Mouse (Mus musculus): ENCODE data around the gene Wbp2.
"Not testable (repeated sequence)": the region's sequence is repeated elsewhere in the genome, so short reads cannot be mapped to it uniquely, and the experiment has no call there.

The Wbp2 gene

DNA sequence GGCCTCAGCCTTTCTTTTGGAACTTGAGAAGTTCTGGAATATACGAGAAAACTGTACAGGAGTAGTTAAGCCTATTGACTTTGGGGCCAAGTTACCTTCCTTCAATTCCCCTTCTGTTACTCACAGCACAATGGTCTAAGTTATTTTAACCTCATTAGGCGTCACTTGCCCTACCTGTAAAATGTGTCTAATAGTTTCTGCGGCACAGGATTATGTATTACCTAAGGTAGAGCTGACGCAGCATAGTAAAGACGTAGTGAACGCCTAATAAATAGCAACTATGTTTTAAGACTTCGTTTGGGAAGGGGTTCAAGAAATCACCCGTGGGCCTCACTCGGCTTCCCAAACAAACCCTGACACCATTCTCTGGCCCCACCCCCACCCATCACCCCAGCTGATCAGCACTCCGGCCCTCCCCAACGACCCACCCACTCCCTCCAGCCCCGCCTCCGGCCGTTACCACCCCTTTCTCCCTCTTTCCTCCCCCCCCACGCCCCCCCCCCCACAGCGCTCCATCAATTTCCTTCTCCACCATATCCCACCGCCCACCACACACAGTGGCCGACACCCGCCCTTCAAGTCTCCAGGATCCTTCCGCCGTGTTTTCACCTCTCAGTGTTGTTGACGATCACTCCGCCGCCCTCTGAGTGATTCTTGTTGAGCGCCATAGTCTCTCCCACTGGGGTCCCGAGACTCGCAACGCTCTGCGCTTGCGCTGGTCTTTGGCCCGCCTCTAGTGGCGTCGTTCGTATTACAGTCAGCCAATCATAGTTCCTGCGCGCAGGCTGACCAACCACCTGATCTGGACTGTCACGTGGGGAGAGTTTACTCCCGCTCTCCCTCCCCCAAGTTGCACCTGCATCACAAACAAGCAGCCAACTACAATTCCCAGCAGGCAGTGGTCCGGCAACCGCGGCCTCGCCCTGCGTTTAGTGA, at the start of gene Wbp2:
TSS of gene Wbp2 (minus strand) at position 738 of the 936 bp plus-strand sequence.
- peak; percentile 100 for DNase-seq (ENCODE audit: low read depth)

DNA sequence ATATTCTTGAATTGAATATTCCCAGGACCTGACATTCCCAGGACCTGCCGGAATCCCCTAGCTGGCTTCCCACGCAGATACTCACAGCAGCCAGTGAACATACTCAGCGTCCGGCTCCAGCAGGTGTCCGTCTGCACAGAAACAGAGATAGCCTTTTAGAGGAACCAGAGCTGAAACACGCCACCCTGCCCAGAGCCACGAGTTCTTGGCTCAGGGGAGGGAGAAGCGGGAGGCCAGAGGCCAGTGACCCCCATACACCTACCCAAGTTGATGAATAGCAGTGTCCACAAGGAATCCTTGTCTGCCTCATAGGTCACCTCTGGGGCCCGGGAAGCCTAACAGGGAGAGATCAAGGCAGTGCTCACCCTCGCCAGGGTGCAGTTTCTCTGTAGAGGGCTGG, 47.4 kb upstream of the Wbp2 start:
- no peak for DNase-seq (ENCODE audit: low read depth)

- DNase-seq (ENCODE audit: low read depth): no peak
Measured at GRCm38 (mm10) chr11:116133497-116133896, 46.7 kb upstream of the Wbp2 start.

DNA sequence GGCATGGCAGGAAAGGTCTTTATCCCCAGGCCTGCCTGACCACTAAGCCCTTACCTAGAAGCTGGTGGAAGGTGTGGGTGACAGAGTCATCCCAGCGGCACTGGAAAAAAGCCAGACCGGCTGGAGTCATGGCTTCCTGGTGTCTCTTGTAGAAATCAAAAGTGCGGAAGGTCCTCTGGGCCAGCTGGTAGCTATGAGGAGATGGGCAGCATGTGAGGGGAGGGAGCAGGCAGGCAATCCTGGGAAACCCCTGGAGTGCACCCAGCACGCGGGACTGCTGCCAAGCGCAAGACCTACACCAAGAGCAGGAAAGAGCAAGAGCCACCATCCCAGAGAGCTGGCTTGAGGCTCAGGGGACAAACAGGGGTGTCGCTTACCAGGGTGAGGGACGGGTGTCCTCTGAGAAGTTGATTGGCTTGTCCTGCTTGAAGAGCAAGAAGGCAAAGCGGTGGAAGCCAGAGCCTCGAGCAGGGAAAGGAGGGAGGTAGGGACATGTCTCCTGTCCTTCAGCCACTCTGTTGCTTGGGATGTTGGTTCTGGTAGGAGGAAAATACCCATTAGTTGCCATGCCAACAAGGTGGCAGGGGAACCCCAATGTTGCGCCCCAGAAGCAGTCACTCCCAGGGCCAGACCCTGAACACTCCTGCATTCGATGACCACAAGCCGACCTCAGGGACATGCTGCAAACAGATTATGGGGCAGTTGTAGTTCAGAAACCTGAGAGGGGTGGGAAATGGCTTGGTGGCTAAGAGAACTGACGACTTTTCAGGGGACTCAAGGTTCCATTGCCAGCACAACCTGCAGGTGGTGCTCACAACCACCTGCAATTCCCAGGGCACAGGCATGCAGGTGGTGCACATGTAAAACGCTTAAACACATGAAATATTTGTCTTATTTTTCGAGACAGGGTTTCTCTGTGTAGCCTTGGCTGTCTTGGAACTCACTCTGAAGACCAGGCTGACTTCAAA, 45.9 kb upstream of the Wbp2 start:
- peak; percentile 57 for DNase-seq (ENCODE audit: low read depth)

DNA sequence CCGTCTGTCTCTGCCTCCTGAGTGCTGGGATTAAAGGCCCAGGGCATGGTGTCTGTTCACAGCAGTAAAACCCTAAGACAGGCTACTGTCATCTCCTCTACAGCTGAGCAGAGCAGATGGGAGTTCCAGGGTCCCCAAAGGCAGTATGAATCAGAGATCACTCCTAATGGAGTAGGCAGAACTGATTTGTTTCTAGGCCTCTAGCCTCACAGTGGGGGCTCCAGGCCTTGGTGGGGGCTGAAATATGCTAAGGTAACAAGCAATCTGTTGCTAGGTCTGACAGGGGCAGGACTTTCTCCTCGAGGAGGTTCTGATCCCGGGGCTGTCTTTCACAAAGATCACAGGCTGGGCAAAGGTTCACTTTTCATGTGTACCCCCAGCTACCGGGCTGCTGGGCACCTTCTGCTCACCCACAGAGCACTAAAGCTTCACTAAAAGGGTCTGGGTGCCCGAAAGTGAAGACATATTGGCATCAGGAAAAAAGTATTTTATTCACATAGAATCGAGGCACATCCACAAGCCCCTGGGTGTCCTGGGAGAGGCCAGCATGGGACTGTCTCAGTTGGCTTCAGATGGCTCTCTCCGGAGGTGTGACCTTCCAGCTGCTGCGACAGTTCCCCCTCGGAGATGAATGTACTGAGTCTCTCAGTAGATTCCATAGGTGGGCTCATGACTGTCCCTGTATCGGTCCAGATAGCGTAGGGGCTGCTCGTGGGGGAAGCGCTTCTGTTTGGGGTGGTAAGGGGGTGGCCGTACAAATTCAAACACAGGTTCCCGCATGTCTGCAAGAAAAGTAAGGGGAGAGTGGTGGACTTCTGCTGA, 44.8 kb upstream of the Wbp2 start:
- no peak for DNase-seq (ENCODE audit: low read depth)

DNA sequence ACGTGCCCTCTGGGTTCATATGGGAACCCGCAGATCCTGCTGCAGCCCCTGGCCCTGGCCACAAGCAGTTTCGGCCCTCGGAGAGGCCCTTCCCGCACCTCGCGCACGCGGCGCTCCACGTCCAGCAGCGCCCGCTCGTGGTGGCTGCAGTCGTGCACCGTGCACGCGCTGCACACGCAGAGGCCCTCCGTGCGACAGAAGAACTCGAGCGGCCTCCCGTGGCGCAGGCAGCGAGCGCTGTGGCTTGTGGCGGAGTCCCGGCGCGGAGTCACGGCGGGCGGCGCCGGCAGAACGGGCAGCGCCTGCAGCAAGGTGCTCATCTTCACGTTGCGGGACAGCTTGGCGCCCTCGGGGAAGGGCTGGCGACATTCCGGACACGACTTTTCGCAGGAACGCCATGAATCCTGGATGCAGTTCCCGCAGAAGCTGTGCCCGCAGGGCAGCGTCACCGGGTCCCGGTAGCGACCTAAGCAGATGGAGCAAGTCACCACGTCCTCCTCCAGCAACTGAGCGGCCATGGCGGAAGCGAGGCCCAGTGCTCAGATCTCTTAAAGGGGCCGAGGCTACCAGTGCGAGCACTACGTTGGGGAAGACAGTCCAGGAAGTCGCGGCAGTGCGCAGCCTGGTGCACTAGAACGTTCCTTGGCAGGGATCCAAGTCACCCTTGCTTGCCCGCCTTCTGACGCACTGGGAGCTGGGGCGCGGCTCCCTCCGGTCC, 43.9 kb upstream of the Wbp2 start, which contains the start of gene Trim65:
TSS of gene Trim65 (minus strand) at position 641 of the 718 bp plus-strand sequence.
- DNase-seq (ENCODE audit: low read depth): peak; percentile 93

GRCm38 (mm10) chr11:116129993-116130487, 43.2 kb upstream of the Wbp2 start:
- DNase-seq (ENCODE audit: low read depth): peak; percentile 66

GRCm38 (mm10) chr11:116129091-116129790, 42.4 kb upstream of the Wbp2 start:
- no peak for DNase-seq (ENCODE audit: low read depth)

DNA sequence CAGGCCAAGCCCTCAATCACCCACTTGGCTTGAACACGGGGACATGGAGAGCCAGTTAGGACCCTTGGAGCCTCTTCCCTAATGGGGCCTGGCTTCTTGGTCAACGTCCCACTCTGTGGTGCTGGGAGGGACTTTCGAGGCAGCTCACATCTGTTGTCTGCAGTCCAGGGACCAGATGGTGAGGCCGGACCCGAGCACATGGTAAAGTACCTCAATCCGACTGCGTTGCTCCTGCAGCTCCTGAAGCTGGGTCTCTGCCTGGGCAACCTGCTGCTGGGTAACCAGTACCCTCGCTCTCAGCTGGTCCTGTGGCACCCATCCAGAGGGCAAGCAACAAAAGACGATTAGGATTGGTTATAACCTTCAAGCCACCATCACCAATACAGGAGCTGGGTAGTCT, 41.2 kb upstream of the Wbp2 start:
- DNase-seq (ENCODE audit: low read depth): no peak

- DNase-seq (ENCODE audit: low read depth): no peak
Measured at GRCm38 (mm10) chr11:116127156-116127980, 40.6 kb upstream of the Wbp2 start, which contains the start of gene Trim47. Gene Trim47 (minus strand): TSS chr11:116127210.

DNA sequence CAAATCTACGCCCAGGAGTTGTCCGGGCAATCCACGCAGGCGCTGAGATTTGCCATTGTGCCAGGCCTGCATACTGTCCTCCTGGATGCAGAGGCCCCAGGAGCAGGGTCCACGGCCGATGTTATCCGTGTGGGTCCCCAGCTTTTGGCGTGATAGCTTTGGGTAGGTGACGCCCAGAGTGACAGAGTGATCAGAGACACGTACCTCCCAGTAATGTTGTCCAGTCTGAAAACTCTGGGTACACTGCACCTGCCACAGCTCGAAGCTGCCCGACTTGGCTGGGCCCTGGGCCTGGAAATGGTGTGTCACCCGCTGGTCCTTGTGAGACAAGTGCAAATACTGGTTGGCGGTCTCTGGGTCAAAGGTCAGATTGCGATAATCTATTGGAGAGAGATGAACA, 39.5 kb upstream of the Wbp2 start:
- DNase-seq (ENCODE audit: low read depth): no peak

GRCm38 (mm10) chr11:116121731-116122245, 35.0 kb upstream of the Wbp2 start:
- DNase-seq (ENCODE audit: low read depth): not testable (repeated sequence)

DNA sequence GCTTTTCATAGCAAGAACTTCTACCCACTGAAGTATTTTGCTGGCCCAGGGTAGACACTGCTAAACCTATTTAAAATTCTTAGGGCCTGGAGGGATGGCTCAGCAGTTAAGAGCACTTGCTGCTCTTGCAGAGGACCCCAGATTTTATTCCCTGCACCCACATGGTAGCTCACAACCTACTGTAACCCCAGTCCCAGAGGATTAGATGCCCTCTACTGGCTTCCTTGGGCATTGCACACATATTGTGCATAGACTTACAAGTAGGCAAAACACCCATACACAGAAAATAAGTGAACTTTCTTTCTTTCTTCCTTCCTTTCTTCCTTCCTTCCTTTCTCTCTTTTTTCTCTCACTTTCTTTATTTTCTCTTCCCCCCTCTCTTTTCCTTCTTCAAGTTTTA, 31.0 kb upstream of the Wbp2 start:
- DNase-seq (ENCODE audit: low read depth): no peak

- DNase-seq (ENCODE audit: low read depth): no peak
Measured at GRCm38 (mm10) chr11:116117241-116117640, 30.4 kb upstream of the Wbp2 start.

DNA sequence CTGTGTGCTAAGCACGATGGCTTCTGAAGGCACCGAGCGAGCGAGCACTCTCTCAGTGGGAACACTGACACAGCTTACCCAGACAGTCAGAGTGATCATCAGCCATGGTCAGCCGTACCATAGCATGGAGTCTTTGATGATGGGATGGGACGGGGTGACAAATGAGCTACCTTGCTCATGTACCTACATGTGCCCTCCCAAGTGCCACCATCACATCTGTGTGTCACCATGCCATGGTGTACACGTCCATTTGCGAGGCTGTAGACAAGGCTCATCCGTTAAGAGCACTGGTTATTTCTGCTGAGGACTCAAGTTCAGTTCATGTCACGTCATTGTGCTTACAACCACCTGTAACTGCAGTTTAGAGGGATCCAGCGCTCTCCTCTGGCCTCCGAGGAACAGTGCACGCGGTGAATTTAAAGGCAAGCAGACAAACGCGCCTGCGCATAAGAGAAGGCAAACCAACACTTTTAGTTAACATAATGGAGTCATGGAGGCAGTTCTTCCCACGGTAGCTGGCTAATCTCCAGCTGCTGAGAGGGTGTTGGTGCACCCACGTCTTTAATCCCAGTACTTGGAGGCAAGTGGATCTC, 24.9 kb upstream of the Wbp2 start:
- no peak for DNase-seq (ENCODE audit: low read depth)

GRCm38 (mm10) chr11:116111067-116111466, 24.3 kb upstream of the Wbp2 start:
- no peak for DNase-seq (ENCODE audit: low read depth)

- no peak for DNase-seq (ENCODE audit: low read depth)
Measured at GRCm38 (mm10) chr11:116110540-116110939, 23.7 kb upstream of the Wbp2 start.

- DNase-seq (ENCODE audit: low read depth): no peak
Measured at GRCm38 (mm10) chr11:116110131-116110530, 23.3 kb upstream of the Wbp2 start.
